Mouse (Mus musculus) testis, adult 2 months (tissue): ENCODE data around the gene Sec31a. TPM values are rescaled to one million over a fixed set of nuclear protein-coding genes. Genes with fewer than 3 reads are reported as not detected.

Experiments
- H3K27ac ChIP-seq: fragments of 200-500 bp; 2 replicates; pipeline ENCODE4 v1.5.1; 2012; ENCODE audit warnings: low read depth, low read length; ENCODE audit not compliant: control insufficient read depth, insufficient read depth
- H3K27me3 ChIP-seq: fragments of 200-500 bp; 2 replicates; pipeline ENCODE4 v1.6.1; 2012; ENCODE audit warnings: mild to moderate bottlenecking, low read length, moderate library complexity; ENCODE audit not compliant: control insufficient read depth, insufficient read depth
- H3K36me3 ChIP-seq: fragments of 200-500 bp; 2 replicates; pipeline ENCODE4 v1.6.1; 2012; ENCODE audit warnings: mild to moderate bottlenecking, low read length; ENCODE audit not compliant: control insufficient read depth, insufficient read depth
- H3K4me1 ChIP-seq: fragments of 200-500 bp; 2 replicates; pipeline ENCODE4 v1.6.1; 2012; ENCODE audit warnings: low read length; ENCODE audit not compliant: control insufficient read depth, insufficient read depth
- H3K4me3 ChIP-seq: fragments of 200-500 bp; 2 replicates; pipeline ENCODE4 v1.5.1; 2012; ENCODE audit warnings: low read depth, mild to moderate bottlenecking, low read length, moderate library complexity, mixed read lengths; ENCODE audit not compliant: control insufficient read depth
- CTCF ChIP-seq: fragments of 200-500 bp; IDR thresholded peaks from 2 replicates; pipeline ENCODE4 v1.5.1; 2012; ENCODE audit warnings: low read depth, mild to moderate bottlenecking, inconsistent platforms, low read length, moderate library complexity; ENCODE audit not compliant: control insufficient read depth, insufficient read depth, insufficient replicate concordance
- POLR2A ChIP-seq: fragments of 200-500 bp; IDR thresholded peaks from 2 replicates; pipeline ENCODE4 v1.6.1; 2012; ENCODE audit warnings: low read depth, mild to moderate bottlenecking, inconsistent platforms, low read length, moderate library complexity; ENCODE audit not compliant: control insufficient read depth
- polyA plus RNA-seq: library from polyadenylated mRNA; depleted of rRNA; stranded (reverse); fragments of >200 nt; gene quantifications from 2 replicates; pipeline ENCODE4 v1.2.3, GENCODE M21; 2012; rRNA removed

Gene Sec31a
- 188 and 194 TPM in 2 replicates for polyA plus RNA-seq

- TF ChIP-seq POLR2A, result peak; percentile 82
- no peak for TF ChIP-seq CTCF
- Histone ChIP-seq H3K27ac (peak within 1 kb of the TSS; percentile 91), H3K4me1 (no peaks in the 10 kb centered on the region), H3K36me3 (peaks cover 1% of the 10 kb centered on the region; the same call in 1 of the 2 replicates), H3K4me3 (peak within 1 kb of the TSS; percentile 93), H3K27me3 (no peaks in the 10 kb centered on the region)
Measured at GRCm38 (mm10) chr5:100415761-100416590, at the start of gene Sec31a. Gene Sec31a, minus strand, starts transcription at chr5:100416234.

GRCm38 (mm10) chr5:100462374-100462773, 46.3 kb upstream of the Sec31a start:
- no peak overlapping the region for H3K4me3 ChIP-seq
- H3K27me3 ChIP-seq, result no peaks in the 10 kb centered on the region
- TF ChIP-seq POLR2A (no peak), CTCF (no peak)
- H3K27ac ChIP-seq, result no peak overlapping the region
- H3K36me3 ChIP-seq, result no peaks in the 10 kb centered on the region; the same call in 1 of the 2 replicates
- H3K4me1 ChIP-seq, result no peaks in the 10 kb centered on the region

- peaks cover 1% of the 10 kb centered on the region; the same call in 1 of the 2 replicates for H3K36me3 ChIP-seq
- TF ChIP-seq CTCF (no peak), POLR2A (no peak)
- no peak overlapping the region for H3K4me3 ChIP-seq
- H3K27ac ChIP-seq, result no peak overlapping the region
- H3K27me3 ChIP-seq, result no peaks in the 10 kb centered on the region
- H3K4me1 ChIP-seq, result no peaks in the 10 kb centered on the region
Measured at GRCm38 (mm10) chr5:100461526-100461925, 45.5 kb upstream of the Sec31a start.

- no peak overlapping the region for H3K4me3 ChIP-seq
- TF ChIP-seq CTCF (no peak), POLR2A (no peak)
- H3K36me3 ChIP-seq, result peaks cover 1% of the 10 kb centered on the region; the same call in 1 of the 2 replicates
- H3K27ac ChIP-seq, result no peak overlapping the region
- H3K27me3 ChIP-seq, result no peaks in the 10 kb centered on the region
- no peaks in the 10 kb centered on the region for H3K4me1 ChIP-seq
Measured at GRCm38 (mm10) chr5:100459468-100459867, 43.4 kb upstream of the Sec31a start.

- Histone ChIP-seq H3K36me3 (peaks cover 4% of the 10 kb centered on the region), H3K4me1 (no peaks in the 10 kb centered on the region), H3K27me3 (no peaks in the 10 kb centered on the region), H3K4me3 (no peak overlapping the region), H3K27ac (no peak overlapping the region)
- TF ChIP-seq CTCF (no peak), POLR2A (no peak)
Measured at GRCm38 (mm10) chr5:100451871-100452270, 35.8 kb upstream of the Sec31a start.

- Histone ChIP-seq H3K27me3 (no peaks in the 10 kb centered on the region), H3K27ac (no peak overlapping the region), H3K4me3 (no peak overlapping the region)
Measured at GRCm38 (mm10) chr5:100438796-100439195, 22.8 kb upstream of the Sec31a start.

GRCm38 (mm10) chr5:100437917-100438316, 21.9 kb upstream of the Sec31a start:
- TF ChIP-seq CTCF, result no peak
- no peak for TF ChIP-seq POLR2A
- H3K36me3 ChIP-seq, result no peaks in the 10 kb centered on the region
- H3K4me3 ChIP-seq, result no peak overlapping the region

More at GRCm38 (mm10) chr5:100438796-100439195, 22.8 kb upstream of the Sec31a start:
- TF ChIP-seq CTCF (no peak), POLR2A (no peak)
- no peaks in the 10 kb centered on the region for H3K36me3 ChIP-seq
- H3K4me1 ChIP-seq, result no peaks in the 10 kb centered on the region

More at GRCm38 (mm10) chr5:100437917-100438316, 21.9 kb upstream of the Sec31a start:
- no peaks in the 10 kb centered on the region for H3K4me1 ChIP-seq
- no peak overlapping the region for H3K27ac ChIP-seq
- no peaks in the 10 kb centered on the region for H3K27me3 ChIP-seq
